In genomic region chr4:126433175-126433574, GRCm38 (mm10) we compare ENCODE assay signal across 19 mouse cellular contexts. TPM values are rescaled to one million over a fixed set of nuclear protein-coding genes. Genes with fewer than 3 reads are reported as not detected.
DNase-seq lines count a peak whose midpoint lies in the region; ATAC-seq and TF ChIP-seq lines count a peak whose summit lies in the region.
"Had no signal": no experiment of that assay in that cellular context is flagged by ENCODE, and none has a peak within 500 bp of the region (broad histone marks: within the 10 kb centered on the region; RNA-seq: fewer than 3 reads in every experiment).

No protein-coding gene starts in this region.

- no peak for TF ChIP-seq CTCF in gastrocnemius, adult 2 months (IDR thresholded peaks at IDR 0.05)

- no peak overlapping the region for H3K9ac ChIP-seq in midbrain, embryonic 11.5 days (ENCODE audit: low read length)
- no peak overlapping the region for H3K9ac ChIP-seq in midbrain, embryonic 16.5 days (ENCODE audit: low read depth, low read length)
- H3K9ac ChIP-seq: embryonic facial prominence, embryonic 15.5 days; forebrain, embryonic 12.5 days; heart, embryonic 13.5 days; hindbrain, embryonic 15.5 days had no signal

- H3K4me1 ChIP-seq in midbrain, embryonic 11.5 days (ENCODE audit: control insufficient read depth, insufficient read depth, low read length), result peaks cover 5% of the 10 kb centered on the region
- H3K4me1 ChIP-seq in midbrain, embryonic 16.5 days (ENCODE audit: control insufficient read depth, insufficient read depth, low read length), result peaks cover 8% of the 10 kb centered on the region

- no peak for ATAC-seq in midbrain, embryonic 11.5 days (ENCODE audit: low FRiP score)
- ATAC-seq in midbrain, embryonic 16.5 days, result no peak
- ATAC-seq: forebrain, embryonic 16.5 days; inflammation-experienced regulatory T-cells, adult 6 months; intestine, postnatal 0 days had no signal

- 84% methylated on average over 4 of the region's 4 CpGs for WGBS in midbrain, embryonic 11.5 days
- WGBS in midbrain, embryonic 16.5 days, result 89% methylated on average over 4 of the region's 4 CpGs

- H3K4me3 ChIP-seq in gastrocnemius, adult 2 months, result no peak overlapping the region
- no peak overlapping the region for H3K4me3 ChIP-seq in midbrain, embryonic 11.5 days (ENCODE audit: low read depth, low read length)
- H3K4me3 ChIP-seq in midbrain, embryonic 16.5 days (ENCODE audit: low read depth, low read length), result no peak overlapping the region
- H3K4me3 ChIP-seq: embryonic facial prominence, embryonic 15.5 days; forebrain, embryonic 12.5 days; heart, embryonic 13.5 days; hindbrain, embryonic 15.5 days had no signal

- intact Hi-C loops in gastrocnemius, adult 2 months (cut with DNase I), result no loop called here

- no peaks in the 10 kb centered on the region for H3K9me3 ChIP-seq in midbrain, embryonic 11.5 days (ENCODE audit: control insufficient read depth, low read length)
- no peaks in the 10 kb centered on the region for H3K9me3 ChIP-seq in midbrain, embryonic 16.5 days (replicated peaks; ENCODE audit: control insufficient read depth, low read length, poor library complexity, severe bottlenecking)
- H3K9me3 ChIP-seq: embryonic facial prominence, embryonic 15.5 days; forebrain, embryonic 12.5 days; heart, embryonic 13.5 days; hindbrain, embryonic 15.5 days had no signal

- DNase-seq in gastrocnemius, adult 2 months, result peak; percentile 53
- DNase-seq in gastrocnemius, postnatal 4 days (ENCODE audit: low spot score in 2 of 2), result no peak
- peak; percentile 75 for DNase-seq in midbrain, embryonic 11.5 days (ENCODE audit: low spot score, missing footprints)
- peak; percentile 88 for DNase-seq in fat pad, adult 2 months (ENCODE audit: extremely low read depth, low read depth, low spot score)
- no peak for DNase-seq in ovary, postnatal 14 days (ENCODE audit: low spot score)
- no peak for DNase-seq in lung, postnatal 10 days
- DNase-seq: adrenal gland, postnatal 14 days; cerebellum, adult 18-20 months; cerebellum, adult 9-11 months; cerebellum, postnatal 36 days; gastrocnemius, postnatal 36 days had no signal

- H3K27ac ChIP-seq in gastrocnemius, adult 2 months, result peak overlapping the region; percentile 16; the same call in 1 of the 2 replicates
- no peak overlapping the region for H3K27ac ChIP-seq in midbrain, embryonic 11.5 days (ENCODE audit: low read depth, low read length)
- no peak overlapping the region for H3K27ac ChIP-seq in midbrain, embryonic 16.5 days (ENCODE audit: low read length)
- H3K27ac ChIP-seq: embryonic facial prominence, embryonic 15.5 days; forebrain, embryonic 12.5 days; heart, embryonic 13.5 days; hindbrain, embryonic 15.5 days had no signal

- H3K36me3 ChIP-seq in midbrain, embryonic 11.5 days (ENCODE audit: control insufficient read depth, insufficient read depth, low read length), result peaks cover 11% of the 10 kb centered on the region; the same call in 1 of the 2 replicates
- 0 out of 2 replicates have a peak, but pooled peaks cover 3% of the 10 kb centered on the region for H3K36me3 ChIP-seq in midbrain, embryonic 16.5 days (ENCODE audit: control insufficient read depth, insufficient read depth, low read length)

- no peaks in the 10 kb centered on the region for H3K27me3 ChIP-seq in midbrain, embryonic 11.5 days (ENCODE audit: control insufficient read depth, insufficient read depth, low read length)
- H3K27me3 ChIP-seq in midbrain, embryonic 16.5 days (ENCODE audit: control insufficient read depth, insufficient read depth, low read depth, low read length), result no peaks in the 10 kb centered on the region
- H3K27me3 ChIP-seq: embryonic facial prominence, embryonic 15.5 days; forebrain, embryonic 12.5 days; heart, embryonic 13.5 days; hindbrain, embryonic 15.5 days had no signal

- H3K4me2 ChIP-seq in midbrain, embryonic 11.5 days, result no peak overlapping the region
- no peak overlapping the region for H3K4me2 ChIP-seq in midbrain, embryonic 16.5 days (ENCODE audit: low read length)
- H3K4me2 ChIP-seq: embryonic facial prominence, embryonic 15.5 days; forebrain, embryonic 12.5 days; heart, embryonic 13.5 days; hindbrain, embryonic 15.5 days had no signal

RNA-seq across cellular contexts. Expression of gene Ago3, which starts 3.8 kb away (rescaled TPM):
- 10 to 100 TPM in 1 of 2 experiments, 1 to 10 TPM in 1; 7.6 to 11.6 TPM for total RNA-seq in gastrocnemius, adult 2 months (2021)
- total RNA-seq in gastrocnemius, postnatal 4 days (2021), result 10 to 100 TPM; 14.1 to 17.5 TPM
- 12.2 and 13.3 TPM in 2 replicates for polyA plus RNA-seq in midbrain, embryonic 11.5 days (2014; fragmentation: Nextera tagmentation; extraction: Ambion mirVana)
- polyA plus RNA-seq in midbrain, embryonic 16.5 days (2015; fragmentation: Nextera tagmentation; extraction: Ambion mirVana), result 14.3 and 18.5 TPM in 2 replicates

RNA-seq across cellular contexts. Expression of gene Ago1, which starts 35.2 kb away (rescaled TPM):
- 1 to 10 TPM; 6.6 to 7.9 TPM for total RNA-seq in gastrocnemius, adult 2 months (2021)
- total RNA-seq in gastrocnemius, postnatal 4 days (2021), result 10 to 100 TPM; 16.8 to 17.0 TPM
- 27.8 and 28.4 TPM in 2 replicates for polyA plus RNA-seq in midbrain, embryonic 11.5 days (2014; fragmentation: Nextera tagmentation; extraction: Ambion mirVana)
- polyA plus RNA-seq in midbrain, embryonic 16.5 days (2015; fragmentation: Nextera tagmentation; extraction: Ambion mirVana), result 8.8 and 10.0 TPM in 2 replicates

Comparison
In these comparisons a context has a peak if more than half of its experiments do, and no peak if none do; other contexts are left out.
1. DNase-seq: peak in gastrocnemius, adult 2 months (single experiment), midbrain, embryonic 11.5 days (single experiment) and fat pad, adult 2 months (single experiment); none in gastrocnemius, postnatal 4 days (0 of 2), ovary, postnatal 14 days (single experiment) and lung, postnatal 10 days (single experiment).